Mouse (Mus musculus) retina, postnatal 7 days (tissue): ENCODE data around the gene Srebf1.

Experiments used
- DNase-seq: peaks from one replicate; pipeline ENCODE4 v3.0.0-alpha.2; 2012; ENCODE audit warnings: low read depth, low spot score

Srebf1 gene

GRCm38 (mm10) chr11:60178506-60178905 is 43.9 kb downstream of the Srebf1 start:
- no peak for DNase-seq

GRCm38 (mm10) chr11:60178005-60178404 is 44.4 kb downstream of the Srebf1 start:
- no peak for DNase-seq

- peak; percentile 44 for DNase-seq
Measured at GRCm38 (mm10) chr11:60176975-60177657, 45.3 kb downstream of the Srebf1 start.

GRCm38 (mm10) chr11:60176182-60176974 is 46.0 kb downstream of the Srebf1 start:
- peak; percentile 31 for DNase-seq

GRCm38 (mm10) chr11:60175371-60176181 is 46.8 kb downstream of the Srebf1 start:
- peak; percentile 53 for DNase-seq

GRCm38 (mm10) chr11:60173606-60174184 is 48.7 kb downstream of the Srebf1 start:
- DNase-seq: no peak

- DNase-seq: no peak
Measured at GRCm38 (mm10) chr11:60172074-60172473, 50.3 kb downstream of the Srebf1 start.

GRCm38 (mm10) chr11:60168780-60169179 is 53.6 kb downstream of the Srebf1 start:
- DNase-seq: no peak

GRCm38 (mm10) chr11:60165076-60165475 is 57.3 kb downstream of the Srebf1 start:
- DNase-seq: no peak

GRCm38 (mm10) chr11:60164450-60164849 is 57.9 kb downstream of the Srebf1 start:
- DNase-seq: no peak

GRCm38 (mm10) chr11:60163362-60163761 is 59.0 kb downstream of the Srebf1 start:
- DNase-seq: no peak

GRCm38 (mm10) chr11:60162547-60162946 is 59.8 kb downstream of the Srebf1 start:
- no peak for DNase-seq

GRCm38 (mm10) chr11:60161146-60161874 is 61.1 kb downstream of the Srebf1 start:
- DNase-seq: no peak

GRCm38 (mm10) chr11:60160454-60161114 is 61.8 kb downstream of the Srebf1 start:
- no peak for DNase-seq

GRCm38 (mm10) chr11:60159955-60160354 is 62.4 kb downstream of the Srebf1 start:
- DNase-seq: no peak

GRCm38 (mm10) chr11:60158271-60158670 is 64.1 kb downstream of the Srebf1 start:
- no peak for DNase-seq

- DNase-seq: no peak
Measured at GRCm38 (mm10) chr11:60155690-60156089, 66.7 kb downstream of the Srebf1 start.

GRCm38 (mm10) chr11:60153936-60154335 is 68.4 kb downstream of the Srebf1 start:
- no peak for DNase-seq

- no peak for DNase-seq
Measured at GRCm38 (mm10) chr11:60152339-60152738, 70.0 kb downstream of the Srebf1 start.

GRCm38 (mm10) chr11:60150677-60151076 is 71.7 kb downstream of the Srebf1 start:
- no peak for DNase-seq
